In genomic region chr13:13576469-13577205, GRCm38 (mm10) we compare ENCODE assay signal across 10 mouse cellular contexts. TPM values are rescaled to one million over a fixed set of nuclear protein-coding genes. Genes with fewer than 3 reads are reported as not detected.
DNase-seq lines count a peak whose midpoint lies in the region; ATAC-seq and TF ChIP-seq lines count a peak whose summit lies in the region.
"Had no signal": no experiment of that assay in that cellular context is flagged by ENCODE, and none has a peak within 500 bp of the region (broad histone marks: within the 10 kb centered on the region; RNA-seq: fewer than 3 reads in every experiment).

No protein-coding gene starts in this region.

- WGBS in kidney, embryonic 16.5 days = 20% methylated on average over 8 of the region's 8 CpGs
- 19% methylated on average over 8 of the region's 8 CpGs for WGBS in embryonic facial prominence, embryonic 14.5 days
- 34% methylated on average over 8 of the region's 8 CpGs for WGBS in midbrain, embryonic 15.5 days

- intact Hi-C loops in left cerebral cortex, postnatal 25 days (cut with DNase I) = no loop called here

- no peak overlapping the region for H3K9ac ChIP-seq in kidney, embryonic 16.5 days (replicated peaks; ENCODE audit: low read length)
- H3K9ac ChIP-seq in embryonic facial prominence, embryonic 14.5 days (ENCODE audit: low read depth, low read length) = no peak overlapping the region
- H3K9ac ChIP-seq in midbrain, embryonic 15.5 days = no peak overlapping the region

- no peaks in the 10 kb centered on the region for H3K36me3 ChIP-seq in kidney, embryonic 16.5 days (ENCODE audit: insufficient read depth, low read length)
- H3K36me3 ChIP-seq in embryonic facial prominence, embryonic 14.5 days (ENCODE audit: control insufficient read depth, insufficient read depth, low read length) = no peaks in the 10 kb centered on the region
- no peaks in the 10 kb centered on the region for H3K36me3 ChIP-seq in midbrain, embryonic 15.5 days (replicated peaks)
- H3K36me3 ChIP-seq: G1E had no signal

- H3K27ac ChIP-seq in kidney, embryonic 16.5 days (ENCODE audit: low read length) = peak overlapping the region; percentile 76
- H3K27ac ChIP-seq in bone marrow macrophage, adult 2 months (ENCODE audit: insufficient read depth, low read depth, low read length) = peak overlapping the region; percentile 84
- no peak overlapping the region; the same call in 1 of the 2 replicates for H3K27ac ChIP-seq in embryonic facial prominence, embryonic 14.5 days (replicated peaks; ENCODE audit: low read depth, low read length)
- H3K27ac ChIP-seq in midbrain, embryonic 15.5 days = no peak overlapping the region

- H3K4me2 ChIP-seq in kidney, embryonic 16.5 days (replicated peaks; ENCODE audit: low read depth, low read length) = peak overlapping the region; percentile 28
- H3K4me2 ChIP-seq in embryonic facial prominence, embryonic 14.5 days (ENCODE audit: low read depth, low read length) = peak overlapping the region; percentile 26; the same call in 1 of the 2 replicates
- peak overlapping the region; percentile 23; the same call in 1 of the 2 replicates for H3K4me2 ChIP-seq in midbrain, embryonic 15.5 days

- peak; percentile 92 for ATAC-seq in kidney, embryonic 16.5 days (ENCODE audit: low FRiP score, low TSS enrichment)
- peak; percentile 91 for ATAC-seq in embryonic facial prominence, embryonic 14.5 days (ENCODE audit: low read depth)
- peak; percentile 62 for ATAC-seq in midbrain, embryonic 15.5 days (replicated peaks)
- ATAC-seq: intestine, postnatal 0 days had no signal

- peaks cover 28% of the 10 kb centered on the region for H3K4me1 ChIP-seq in kidney, embryonic 16.5 days (ENCODE audit: insufficient read depth, low read length)
- H3K4me1 ChIP-seq in bone marrow macrophage, adult 2 months (ENCODE audit: control insufficient read depth, insufficient read depth, low read length) = peaks cover 42% of the 10 kb centered on the region
- peaks cover 14% of the 10 kb centered on the region; the same call in 1 of the 2 replicates for H3K4me1 ChIP-seq in embryonic facial prominence, embryonic 14.5 days (ENCODE audit: control insufficient read depth, insufficient read depth, low read length)
- no peaks in the 10 kb centered on the region; the same call in 1 of the 2 replicates for H3K4me1 ChIP-seq in midbrain, embryonic 15.5 days

- H3K27me3 ChIP-seq in kidney, embryonic 16.5 days (ENCODE audit: insufficient read depth, low read length) = no peaks in the 10 kb centered on the region
- H3K27me3 ChIP-seq in embryonic facial prominence, embryonic 14.5 days (replicated peaks; ENCODE audit: control insufficient read depth, insufficient read depth, low read length) = no peaks in the 10 kb centered on the region
- H3K27me3 ChIP-seq in midbrain, embryonic 15.5 days (replicated peaks) = no peaks in the 10 kb centered on the region

- H3K9me3 ChIP-seq in kidney, embryonic 16.5 days (ENCODE audit: low read length) = no peaks in the 10 kb centered on the region
- no peaks in the 10 kb centered on the region for H3K9me3 ChIP-seq in embryonic facial prominence, embryonic 14.5 days (ENCODE audit: control insufficient read depth, low read length)
- no peaks in the 10 kb centered on the region for H3K9me3 ChIP-seq in midbrain, embryonic 15.5 days
- H3K9me3 ChIP-seq: G1E had no signal

- TF ChIP-seq CTCF in bone marrow macrophage, adult 2 months (IDR thresholded peaks at IDR 0.05; ENCODE audit: low read depth, low read length) = no peak

- H3K4me3 ChIP-seq in kidney, embryonic 16.5 days (ENCODE audit: low read length) = no peak overlapping the region
- peak overlapping the region; percentile 25; the same call in 1 of the 2 replicates for H3K4me3 ChIP-seq in bone marrow macrophage, adult 2 months (ENCODE audit: insufficient read depth, low read length)
- no peak overlapping the region for H3K4me3 ChIP-seq in embryonic facial prominence, embryonic 14.5 days (ENCODE audit: low read depth, low read length)
- H3K4me3 ChIP-seq in midbrain, embryonic 15.5 days = no peak overlapping the region

- no peak for TF ChIP-seq POLR2A in bone marrow macrophage, adult 2 months (IDR thresholded peaks at IDR 0.05; ENCODE audit: borderline replicate concordance, low read depth, low read length)

- no peak for DNase-seq in kidney, adult 18-20 months
- peak; percentile 77 for DNase-seq in embryonic facial prominence, embryonic 14.5 days (ENCODE audit: low spot score)
- no peak for DNase-seq in frontal cortex, postnatal 36 days (ENCODE audit: low spot score in 2 of 2)
- DNase-seq in gastrocnemius, adult 18-20 months (ENCODE audit: low spot score) = no peak
- DNase-seq in left cerebral cortex, postnatal 25 days (ENCODE audit: low spot score in 2 of 2) = no peak

RNA-seq across cellular contexts. Expression of gene Lyst, which starts 13.6 kb away (rescaled TPM):
- 3.2 and 4.6 TPM in 2 replicates for polyA plus RNA-seq in kidney, embryonic 16.5 days (2015; fragmentation: Nextera tagmentation; extraction: Ambion mirVana)
- 45.9 and 46.5 TPM in 2 replicates for polyA plus RNA-seq in bone marrow macrophage, adult 2 months (2012; ENCODE audit: insufficient read depth, insufficient read length, missing spikeins)
- 4.5 and 6.2 TPM in 2 replicates for polyA plus RNA-seq in embryonic facial prominence, embryonic 14.5 days (2014; fragmentation: Nextera tagmentation; extraction: Ambion mirVana)
- polyA plus RNA-seq in midbrain, embryonic 15.5 days (2015; fragmentation: Nextera tagmentation; extraction: Ambion mirVana) = 5.1 and 5.6 TPM in 2 replicates
- total RNA-seq in gastrocnemius, adult 18-20 months (2021) = 1 to 10 TPM; 3.6 to 4.3 TPM
- total RNA-seq in left cerebral cortex, postnatal 25 days (2021) = 10 to 100 TPM; 47.8 to 57.3 TPM

Comparison
In these comparisons a context has a peak if more than half of its experiments do, and no peak if none do; other contexts are left out.
1. H3K27ac ChIP-seq: peak in kidney, embryonic 16.5 days (single experiment) and bone marrow macrophage, adult 2 months (single experiment); none in embryonic facial prominence, embryonic 14.5 days (single experiment) and midbrain, embryonic 15.5 days (single experiment).
2. Peak in every context shown above with its lines, with median percentiles within 50 percentile points of each other: ATAC-seq and H3K4me2 ChIP-seq.